Mouse (Mus musculus) gastrocnemius, postnatal 10 days (tissue): ENCODE results near the gene H1fnt. TPM values are rescaled to one million over a fixed set of nuclear protein-coding genes. Genes with fewer than 3 reads are reported as not detected.

Source experiments
- DNase-seq: peaks from one replicate; pipeline ENCODE4 v3.0.0; 2021; ENCODE audit warnings: mixed read lengths
- long read RNA-seq, 2 experiments: library from polyadenylated mRNA; stranded (forward); transcript quantifications; one replicate each; pipeline ENCODE4 v2.0.0; 2021
- total RNA-seq, 2 experiments: library from RNA; stranded (reverse); gene quantifications; 2 replicates each; pipeline ENCODE4 v1.2.3; 2021

H1fnt gene
- not detected for total RNA-seq
- long read RNA-seq, experiment 1, result 0 reads
- long read RNA-seq, experiment 2, result 0 reads

- DNase-seq, result peak; percentile 4
These were observed at the start of gene H1fnt for GRCm38 (mm10) chr15:98257193-98257592. Gene H1fnt, minus strand, starts transcription at chr15:98257293.

- peak; percentile 49 for DNase-seq
These were observed 38.8 kb upstream of the H1fnt start, which contains the start of gene Zfp641 for GRCm38 (mm10) chr15:98295628-98296551. Gene Zfp641, minus strand, starts transcription at chr15:98296161.

GRCm38 (mm10) chr15:98293651-98294050, 36.6 kb upstream of the H1fnt start:
- DNase-seq, result no peak

- DNase-seq, result peak; percentile 58
These were observed 31.5 kb upstream of the H1fnt start for GRCm38 (mm10) chr15:98288566-98288965.

- no peak for DNase-seq
These were observed 29.3 kb upstream of the H1fnt start for GRCm38 (mm10) chr15:98286418-98286817.

GRCm38 (mm10) chr15:98257776-98258175, 683 bp upstream of the H1fnt start:
- no peak for DNase-seq

- DNase-seq, result peak; percentile 5
These were observed 822 bp downstream of the H1fnt start for GRCm38 (mm10) chr15:98256271-98256670.

- no peak for DNase-seq
These were observed 21.7 kb downstream of the H1fnt start for GRCm38 (mm10) chr15:98235442-98235841.

GRCm38 (mm10) chr15:98234350-98234749, 22.7 kb downstream of the H1fnt start, which contains the start of gene Olfr286:
Gene Olfr286, minus strand, starts transcription at chr15:98234450.
- DNase-seq, result no peak

- DNase-seq, result no peak
These were observed 31.0 kb downstream of the H1fnt start for GRCm38 (mm10) chr15:98226096-98226495.

GRCm38 (mm10) chr15:98225610-98226009, 31.5 kb downstream of the H1fnt start:
- DNase-seq, result no peak

- DNase-seq, result no peak
These were observed 34.7 kb downstream of the H1fnt start for GRCm38 (mm10) chr15:98222377-98222776.

GRCm38 (mm10) chr15:98220877-98221276, 36.2 kb downstream of the H1fnt start, which contains the start of the genes Gm44579 and Olfr287:
Gene Gm44579, minus strand, starts transcription at chr15:98220977.
Gene Olfr287, minus strand, starts transcription at chr15:98221056.
- DNase-seq, result no peak

GRCm38 (mm10) chr15:98214130-98214529, 43.0 kb downstream of the H1fnt start:
- no peak for DNase-seq

GRCm38 (mm10) chr15:98213336-98213870, 43.7 kb downstream of the H1fnt start:
- DNase-seq, result no peak

- no peak for DNase-seq
These were observed 47.4 kb downstream of the H1fnt start for GRCm38 (mm10) chr15:98209676-98210075.

Other genes starting within 250 kb of the H1fnt start
- gene Pfkm, start 164.7 kb downstream of the H1fnt start, total RNA-seq, result 1,000 to 10,000 TPM; 1,073 to 1,245 TPM
- 10 to 100 TPM in 1 of 2 experiments, 1 to 10 TPM in 1; 9.6 to 13.3 TPM for gene Senp1, start 163.5 kb downstream of the H1fnt start, total RNA-seq
- gene Asb8, start 91.7 kb downstream of the H1fnt start, total RNA-seq, result 100 to 1,000 TPM; 137 to 157 TPM
- not detected for gene Ccdc184, start 90.1 kb downstream of the H1fnt start, total RNA-seq
- not detected for gene Olfr288, start 61.8 kb downstream of the H1fnt start, total RNA-seq
- not detected for gene Gm44579, start 36.3 kb downstream of the H1fnt start, total RNA-seq
- gene Olfr287, start 36.2 kb downstream of the H1fnt start, total RNA-seq, result not detected
- not detected for gene Olfr286, start 22.8 kb downstream of the H1fnt start, total RNA-seq
- 10 to 100 TPM; 13.7 to 14.1 TPM for gene Zfp641, start 38.9 kb upstream of the H1fnt start, total RNA-seq
- gene Olfr285, start 60.1 kb upstream of the H1fnt start, total RNA-seq, result not detected
- gene Olfr284, start 83.7 kb upstream of the H1fnt start, total RNA-seq, result not detected
- not detected for gene Olfr283, start 123.7 kb upstream of the H1fnt start, total RNA-seq
- not detected for gene Olfr282, start 173.9 kb upstream of the H1fnt start, total RNA-seq
- not detected for gene Olfr281, start 195.3 kb upstream of the H1fnt start, total RNA-seq
- not detected for gene OR5BS1P, start 212.6 kb upstream of the H1fnt start, total RNA-seq
- under 1 TPM; 0.36 to 0.54 TPM for gene Lalba, start 225.4 kb upstream of the H1fnt start, total RNA-seq
- not detected for gene Olfr279, start 235.1 kb upstream of the H1fnt start, total RNA-seq